Mouse (Mus musculus) right cerebral cortex, adult 18-20 months (tissue): ENCODE results near the gene H60c.
A peak's percentile ranks its signal among the peaks of the same experiment; 100 is the strongest.
"Not testable (repeated sequence)": the region's sequence is repeated elsewhere in the genome, so short reads cannot be mapped to it uniquely, and the experiment has no call there.

Source experiments
- DNase-seq: peaks from one replicate; pipeline ENCODE4 v3.0.0; 2022; ENCODE audit warnings: mixed read lengths

The H60c gene

DNA sequence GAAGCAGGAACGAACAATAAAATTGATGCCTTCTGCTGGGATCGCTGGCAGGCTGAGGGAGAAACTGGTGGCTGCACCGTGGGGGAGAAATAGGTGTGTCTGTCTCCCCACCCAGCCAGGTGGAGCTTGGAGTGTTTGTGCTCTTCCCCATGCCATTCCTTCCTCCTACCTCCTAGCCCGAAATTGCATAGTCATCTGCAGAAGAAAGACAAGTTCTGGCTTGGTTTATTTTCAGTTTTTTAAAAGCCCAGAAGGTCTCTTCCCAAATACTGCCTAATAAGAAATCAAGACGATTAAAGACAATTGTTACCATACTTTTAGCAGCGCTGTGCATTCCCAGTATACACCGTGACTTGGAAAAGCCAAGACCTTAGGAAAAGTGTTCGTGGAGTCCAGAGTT lies at the start of gene H60c:
H60c (minus strand) TSS at position 101 of the 400 bp plus-strand sequence.
- no peak for DNase-seq

DNA sequence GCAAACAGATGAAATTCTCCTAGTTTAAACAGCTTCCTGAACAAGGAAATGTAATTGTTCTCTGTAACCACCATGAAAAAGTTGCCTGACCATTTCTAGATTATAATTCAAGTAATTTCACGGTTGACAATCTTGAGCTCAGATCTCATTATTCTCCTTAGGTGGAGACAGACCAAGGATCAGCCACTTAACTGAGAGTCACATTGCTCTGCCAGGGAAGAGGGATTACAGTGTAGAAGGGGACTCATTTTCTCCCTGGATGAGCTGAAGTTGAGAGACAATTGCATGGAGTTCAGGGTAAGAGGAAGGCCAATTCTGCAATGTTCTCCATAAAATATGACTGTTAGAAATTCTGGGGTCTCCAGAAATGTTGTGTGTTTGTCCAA lies 41.2 kb upstream of the H60c start:
- DNase-seq: no peak

DNA sequence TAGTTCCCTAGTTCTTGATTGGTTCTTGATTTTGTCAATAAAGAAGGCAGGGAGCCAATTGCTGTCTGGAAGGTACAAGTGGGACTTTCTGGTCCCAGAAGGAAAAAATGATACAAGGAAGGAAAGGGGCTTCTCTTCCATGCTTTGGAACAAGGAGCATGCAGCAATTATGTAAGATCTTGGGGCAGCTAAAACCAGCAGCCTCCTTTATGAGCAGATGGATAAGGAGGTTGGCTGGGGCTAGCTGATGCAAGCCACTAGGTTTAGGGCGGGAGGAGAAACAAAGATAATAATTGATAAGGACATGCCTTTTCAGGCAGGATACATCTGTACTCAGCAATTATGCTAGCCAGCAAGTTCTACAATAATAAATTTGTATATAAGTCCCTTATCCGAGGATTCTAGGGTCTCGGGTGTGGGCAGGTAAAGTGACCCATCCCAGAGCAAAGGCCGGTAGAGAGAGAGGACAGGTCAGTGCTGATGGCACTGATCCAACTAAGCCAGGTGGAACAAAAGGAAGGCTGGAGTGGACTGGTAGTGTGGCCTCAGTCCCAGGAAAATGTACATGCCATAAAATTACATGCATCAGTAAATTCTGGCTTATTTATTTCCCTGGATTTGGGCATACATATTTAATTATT lies 40.7 kb upstream of the H60c start:
- no peak for DNase-seq

DNA sequence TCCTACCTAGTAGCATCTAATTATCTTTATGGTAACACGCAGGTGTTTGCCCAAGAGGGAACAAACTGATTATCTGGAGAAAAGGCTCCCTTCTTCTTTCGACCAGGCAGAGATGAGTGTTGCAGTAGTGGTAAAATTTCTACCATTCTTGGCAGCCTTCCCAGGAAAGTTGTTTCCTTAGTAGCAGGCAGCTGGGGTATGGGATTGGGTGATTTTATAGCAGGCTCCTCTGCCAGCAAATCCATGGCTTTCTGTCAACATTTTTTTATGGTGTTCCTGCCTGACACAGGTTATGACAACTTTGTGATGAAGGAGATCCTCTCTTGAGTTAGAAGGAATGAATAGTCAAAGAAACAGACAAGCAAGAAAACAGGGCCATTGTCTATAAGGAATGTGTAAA lies 40.2 kb upstream of the H60c start:
- DNase-seq: peak; percentile 62

DNA sequence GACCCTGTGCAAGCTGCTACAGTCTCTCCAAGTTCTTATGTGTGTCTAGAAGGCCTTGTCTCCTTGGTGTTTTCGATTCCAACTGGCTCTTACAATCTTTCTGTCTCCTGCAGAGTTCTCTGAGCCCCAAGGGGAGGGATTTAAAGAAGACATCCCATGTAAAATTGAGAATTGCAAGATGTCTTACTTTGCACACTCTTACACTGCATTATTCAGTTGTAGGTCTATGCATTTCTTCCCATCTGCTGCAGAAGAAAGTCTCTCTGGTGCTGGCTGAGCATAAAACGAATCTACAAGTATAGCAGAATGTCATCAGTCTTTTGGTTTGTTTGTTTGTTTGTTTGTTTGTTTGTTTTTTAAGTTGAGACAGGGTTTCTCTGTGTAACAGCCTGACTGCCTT lies 26.4 kb upstream of the H60c start:
- no peak for DNase-seq

DNA sequence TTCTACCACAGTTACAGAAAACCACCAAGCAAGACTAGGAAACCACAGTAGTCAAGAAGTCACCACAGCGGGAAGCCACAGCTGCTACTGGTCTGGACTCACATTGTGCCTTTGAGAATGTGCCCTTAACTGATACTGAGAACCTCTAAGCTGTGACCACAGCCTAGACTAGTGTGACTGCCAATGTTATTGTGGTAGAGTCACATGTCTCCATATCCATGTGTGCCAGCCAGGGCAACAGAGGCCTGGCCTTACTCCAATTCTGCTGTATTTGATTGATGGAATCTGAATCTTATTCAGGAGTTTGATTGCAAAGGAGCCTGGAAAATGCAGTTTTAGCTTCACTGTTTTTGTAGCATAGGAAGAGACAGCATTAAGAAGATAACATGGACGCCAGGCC lies 13.5 kb upstream of the H60c start:
- DNase-seq: no peak

DNA sequence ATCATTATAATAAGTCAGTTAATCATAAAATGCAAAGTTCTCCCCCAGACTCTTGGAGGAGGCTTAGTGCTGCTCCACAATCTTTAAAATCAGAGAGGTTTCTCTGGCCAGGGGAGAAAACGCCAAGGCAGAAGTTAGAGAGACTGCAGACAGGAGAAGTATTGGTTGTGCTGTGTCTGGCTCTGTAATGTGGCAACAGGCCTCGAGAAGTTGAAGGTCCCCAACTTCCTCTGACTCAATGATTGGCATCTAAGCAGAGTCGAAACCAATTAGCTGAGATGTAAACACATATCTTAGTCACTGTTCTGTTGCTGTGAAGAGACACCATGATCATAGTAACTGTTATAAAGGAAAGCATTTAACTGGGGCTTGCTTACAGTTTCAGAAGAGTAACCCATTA lies 6.5 kb upstream of the H60c start:
- DNase-seq: no peak

DNA sequence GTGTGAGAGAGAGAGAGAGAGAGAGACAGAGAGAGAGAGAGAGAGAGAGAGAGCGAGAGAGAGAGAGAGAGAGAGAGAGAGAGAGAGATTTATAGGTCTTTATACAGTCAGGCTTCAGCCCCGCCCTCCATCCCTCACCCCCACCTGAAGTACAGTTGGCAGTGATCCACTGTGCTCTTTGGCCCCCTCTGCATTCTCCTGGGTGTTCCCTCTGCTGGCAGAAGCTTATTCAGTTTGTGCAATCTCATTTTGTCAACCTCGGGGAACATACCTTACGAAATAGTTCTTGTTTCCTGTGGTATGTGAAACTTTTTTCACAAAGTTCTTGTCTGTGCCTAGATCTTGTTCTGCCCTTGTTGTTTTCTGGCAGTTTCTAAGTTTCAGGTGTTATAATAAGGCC lies 3.5 kb upstream of the H60c start:
- no peak for DNase-seq

DNA sequence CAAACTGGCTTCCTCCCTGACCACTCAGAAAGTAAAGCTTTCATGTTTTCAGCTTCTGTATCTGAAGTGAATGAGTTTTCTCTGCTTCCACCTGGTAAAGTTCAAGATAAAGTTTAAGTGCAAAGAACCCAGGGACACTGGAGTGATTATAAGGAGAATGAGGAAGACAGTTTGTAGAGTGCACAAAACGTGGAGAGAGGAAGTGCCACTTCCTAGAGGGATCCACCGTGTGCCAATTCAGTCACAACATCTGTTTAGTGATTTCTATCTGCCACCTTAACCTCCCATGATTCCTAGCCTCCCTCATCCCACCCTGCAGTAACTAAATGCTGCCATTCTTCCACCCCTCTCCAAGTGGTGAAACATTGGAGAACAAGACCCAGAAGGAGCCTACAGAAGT lies 842 bp downstream of the H60c start:
- DNase-seq: no peak

DNA sequence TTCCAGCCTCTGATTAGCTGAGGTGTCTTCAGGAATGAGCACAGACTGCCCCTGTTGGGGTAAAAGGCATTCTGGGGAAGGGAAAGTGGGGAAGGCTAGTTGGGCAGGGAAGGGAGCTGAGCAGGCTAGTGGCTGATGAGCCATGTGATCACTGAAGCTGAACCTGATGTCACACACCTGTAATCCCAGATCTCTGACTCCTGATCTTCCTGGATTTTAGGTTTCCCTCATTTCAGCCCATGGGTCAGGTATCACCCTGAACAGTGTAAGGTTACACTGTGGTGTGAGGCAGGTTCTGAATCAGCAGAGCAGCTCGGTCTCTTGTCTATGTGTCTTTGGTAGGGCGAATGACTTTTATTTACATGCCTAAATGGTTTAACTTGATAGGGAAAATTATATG lies 4.8 kb downstream of the H60c start:
- DNase-seq: no peak

DNA sequence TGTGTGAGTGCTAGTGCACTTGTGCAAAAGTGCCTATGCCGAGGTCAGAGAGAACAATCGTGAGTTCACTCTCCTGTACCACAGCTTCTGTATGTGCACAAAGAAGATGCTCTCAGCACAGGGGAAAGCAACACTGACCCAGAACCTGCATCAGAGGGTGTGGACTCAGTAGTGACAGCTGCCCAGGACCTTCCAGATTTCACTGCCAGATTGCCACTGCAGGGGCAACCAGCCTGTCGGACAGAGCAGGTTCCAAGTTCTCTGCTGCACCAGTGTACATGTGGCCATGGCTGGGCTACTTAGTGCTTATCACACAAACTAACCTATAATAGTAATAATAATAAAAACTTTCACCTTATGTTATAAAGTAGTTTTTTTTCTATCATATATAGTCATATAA lies 10.2 kb downstream of the H60c start:
- DNase-seq: no peak

DNA sequence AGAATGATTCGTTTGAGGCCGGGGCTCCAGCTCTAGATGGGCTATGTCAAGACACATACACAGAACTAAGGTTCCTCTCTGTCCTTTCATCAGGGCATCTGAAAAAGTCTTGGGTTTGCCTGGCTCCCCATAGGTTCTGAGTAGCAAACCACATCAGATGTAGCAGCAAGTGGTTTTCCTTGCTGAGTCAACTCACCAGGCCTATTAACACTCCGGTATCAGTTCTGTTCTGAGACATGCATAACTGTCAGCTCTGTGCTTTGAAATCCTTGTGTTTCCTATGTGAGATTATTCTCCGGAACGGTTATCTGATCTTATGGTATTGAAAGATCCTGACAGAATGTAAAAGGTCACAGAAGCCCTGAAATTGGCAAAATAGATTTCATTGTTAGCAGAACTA lies 29.1 kb downstream of the H60c start:
- DNase-seq: not testable (repeated sequence)

DNA sequence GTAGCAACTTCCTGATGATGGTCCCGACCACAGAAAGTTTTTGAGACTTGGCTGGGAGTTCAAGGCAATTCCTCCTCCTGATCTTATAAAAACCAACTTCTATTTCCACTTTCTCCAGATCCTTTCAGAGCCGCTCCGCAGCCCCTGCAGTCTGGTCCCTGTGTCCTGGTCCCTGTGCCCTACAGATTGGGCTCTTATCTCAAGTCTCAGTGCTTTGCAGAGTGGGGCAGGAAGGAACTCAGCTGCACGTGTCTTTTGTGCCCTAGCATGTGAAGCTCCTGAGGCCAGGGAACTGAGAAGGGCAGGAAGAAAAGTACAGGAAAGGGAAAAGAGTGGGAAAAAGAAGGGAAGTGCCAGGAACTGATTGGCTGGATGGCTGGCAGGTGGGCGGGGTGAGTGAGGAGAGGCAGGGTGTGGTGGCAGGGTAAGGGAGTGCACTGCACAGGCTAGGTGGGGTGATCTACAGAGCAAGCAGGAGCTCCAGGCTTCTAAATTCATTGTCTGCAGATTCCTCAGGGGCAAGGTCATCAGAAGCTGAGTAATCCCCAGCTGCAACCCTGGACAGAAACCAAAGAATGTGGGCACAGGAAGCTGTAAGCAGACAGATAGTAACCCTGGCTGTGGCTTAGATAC lies 30.8 kb downstream of the H60c start:
- DNase-seq: no peak

DNA sequence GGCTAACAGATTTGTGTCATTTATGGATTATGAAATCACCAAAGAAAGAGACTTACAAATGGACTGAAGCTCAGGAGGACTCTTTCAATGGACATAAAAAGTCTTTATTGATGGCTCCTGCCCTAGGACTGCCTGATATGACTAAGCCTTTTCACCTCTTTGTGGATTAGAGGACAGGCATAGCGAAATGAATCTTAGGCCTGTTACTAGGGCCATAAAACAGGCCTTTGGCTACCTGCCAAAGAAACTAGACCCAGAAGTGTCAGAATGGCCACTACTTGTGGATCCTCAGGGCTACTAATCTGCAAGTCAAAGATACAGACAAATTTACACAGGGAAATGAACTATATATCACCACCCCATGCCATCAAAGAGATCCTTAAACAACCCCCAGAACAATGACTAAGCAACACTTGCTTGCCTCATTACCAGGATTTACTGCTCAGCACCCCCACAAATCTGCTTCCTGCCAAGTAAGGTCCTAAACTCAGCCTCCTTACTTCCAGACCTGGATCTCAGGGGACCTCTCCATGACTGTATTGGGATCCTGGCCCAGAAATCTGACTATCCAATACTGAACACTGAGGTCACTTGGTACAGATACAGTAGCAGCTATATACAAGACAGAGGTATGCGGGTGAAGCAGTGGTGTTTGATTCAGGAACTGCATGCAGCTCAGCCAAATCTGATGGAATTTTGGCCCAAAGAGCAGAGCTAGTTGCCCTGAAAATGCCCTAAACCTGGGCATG lies 39.0 kb downstream of the H60c start:
- DNase-seq: no peak
